Mouse (Mus musculus) T-helper 2 cell (primary cell): ENCODE measurements around the gene Gm5478.
"Not testable (repeated sequence)": the region's sequence is repeated elsewhere in the genome, so short reads cannot be mapped to it uniquely, and the experiment has no call there.

Experiments
- in situ Hi-C: fragments of 300-600 bp; cut with MboI, MseI; formaldehyde crosslinking; loops from one replicate; pipeline ENCODE4 v1.15.1; 2025; ENCODE audit warnings: high pct_unique_total_duplicates

Gm5478 gene

DNA sequence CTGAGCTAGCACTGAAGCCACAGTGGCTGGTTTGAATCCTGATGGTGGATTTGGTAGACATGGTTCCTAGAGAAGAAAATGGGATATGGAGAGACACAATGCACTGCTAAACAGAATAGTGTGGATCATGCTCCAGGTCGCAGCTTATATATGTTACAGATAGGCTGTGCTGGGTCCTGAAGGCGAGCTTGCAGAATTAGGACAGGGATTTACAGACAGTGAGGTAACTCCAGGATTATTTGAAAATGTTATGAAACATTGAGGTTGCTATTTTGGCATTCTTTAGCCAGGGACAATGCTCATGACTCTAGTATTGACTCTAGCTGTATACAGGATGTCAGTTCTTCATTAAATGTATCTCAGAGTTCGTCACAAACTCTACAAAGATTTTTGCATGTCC lies at the start of gene Gm5478:
Gm5478 (minus strand) TSS at position 101 of the 400 bp plus-strand sequence.
- in situ Hi-C loops = no loop called here

DNA sequence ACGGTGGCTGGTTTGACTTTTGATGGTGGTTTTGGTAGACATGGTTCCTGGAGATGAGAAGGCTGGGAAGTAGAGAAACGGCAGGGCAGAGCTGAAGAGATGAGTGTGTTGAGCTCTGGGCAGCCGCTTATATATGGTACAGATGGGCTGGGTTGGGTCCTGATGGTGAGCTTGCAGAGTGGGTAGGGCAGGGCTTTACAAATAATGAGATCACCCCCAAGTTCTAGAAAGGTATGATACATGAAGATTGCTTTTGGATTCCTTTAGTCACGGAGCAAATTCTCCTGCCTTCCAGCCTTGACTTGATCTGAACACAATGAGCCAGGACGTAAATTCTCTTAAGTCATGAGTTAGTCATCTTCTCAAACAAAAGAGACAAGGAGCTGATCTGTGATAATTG lies 47.0 kb upstream of the Gm5478 start, which contains the start of gene Krt6a:
Krt6a (minus strand) TSS at position 101 of the 400 bp plus-strand sequence.
- in situ Hi-C loops = no loop called here

DNA sequence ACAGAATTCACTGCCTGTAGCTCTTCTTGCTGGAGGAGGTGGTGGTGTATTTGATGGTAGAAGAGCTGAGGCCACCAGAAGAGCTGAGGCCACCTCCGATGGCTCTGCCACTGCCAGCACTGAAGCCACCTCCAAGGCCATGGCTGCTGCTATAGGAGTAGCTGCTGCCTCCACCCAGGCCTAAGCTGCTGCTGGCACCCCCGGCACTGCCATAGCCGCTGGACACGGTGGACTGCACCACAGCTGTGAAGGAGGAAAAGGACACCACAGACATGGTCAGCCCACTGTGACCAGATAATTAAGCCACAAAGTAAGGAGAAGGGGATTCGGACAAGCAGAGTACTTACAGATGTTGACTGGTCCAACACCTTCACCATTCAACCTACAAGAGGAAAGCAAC lies 43.3 kb upstream of the Gm5478 start:
- in situ Hi-C loops = not testable (repeated sequence)

DNA sequence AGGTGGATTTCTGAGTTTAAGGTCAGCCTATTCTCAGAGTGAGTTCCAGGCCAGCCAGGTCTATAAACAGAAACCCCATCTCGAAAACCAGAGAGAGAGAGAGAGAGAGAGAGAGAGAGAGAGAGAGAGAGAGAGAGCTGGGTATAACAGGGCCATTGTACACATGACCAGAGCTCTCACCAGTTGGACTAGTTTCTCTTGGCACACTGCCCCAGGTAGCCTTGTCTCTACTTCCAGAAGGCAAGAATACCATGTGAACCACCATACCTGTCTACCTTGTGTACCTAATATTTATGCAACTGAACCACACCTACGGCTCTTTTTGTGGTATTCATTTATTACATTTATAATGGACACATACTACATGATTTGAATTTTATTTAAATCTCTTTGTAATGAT lies 41.0 kb upstream of the Gm5478 start:
- in situ Hi-C loops = no loop called here

DNA sequence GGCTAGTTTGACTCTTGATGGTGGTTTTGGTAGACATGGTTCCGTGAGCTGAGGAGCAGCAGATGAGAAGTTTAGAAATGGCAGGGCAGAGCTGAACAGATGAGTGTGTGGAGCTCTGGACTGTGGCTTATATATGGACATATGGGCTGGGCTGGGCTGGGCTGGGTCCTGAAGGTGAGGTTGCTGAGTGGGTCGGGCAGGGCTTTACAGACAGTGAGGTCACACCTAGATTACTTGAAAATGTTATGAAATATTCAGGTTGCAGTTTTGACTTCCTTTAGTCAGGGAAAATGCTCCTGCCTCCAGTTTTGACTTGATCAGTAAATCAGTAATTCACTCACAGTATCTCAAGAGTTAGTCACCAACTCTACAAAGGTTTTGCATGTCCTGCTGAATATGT lies 33.0 kb upstream of the Gm5478 start, which contains the start of gene Krt6b:
Krt6b (minus strand) TSS at position 101 of the 400 bp plus-strand sequence.
- in situ Hi-C loops = no loop called here

DNA sequence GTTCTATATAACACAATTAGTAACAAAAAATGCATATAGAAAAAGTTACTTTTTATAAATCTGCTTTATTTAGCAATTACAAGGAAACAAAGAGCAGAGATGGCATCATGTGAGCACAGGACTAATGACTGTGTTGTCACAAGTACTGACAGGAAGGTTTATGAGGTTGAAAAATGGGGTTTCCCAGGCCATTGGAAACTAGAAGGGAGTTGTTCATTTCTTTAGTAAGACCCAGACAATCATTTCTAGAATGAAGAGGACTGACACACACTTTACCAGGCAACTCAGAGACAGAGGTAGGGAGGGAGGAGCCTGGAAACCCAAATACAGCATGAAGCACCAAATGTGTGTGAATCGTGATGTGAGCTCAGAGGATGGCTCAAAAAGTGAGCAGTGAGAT lies 28.8 kb upstream of the Gm5478 start:
- in situ Hi-C loops = no loop called here

DNA sequence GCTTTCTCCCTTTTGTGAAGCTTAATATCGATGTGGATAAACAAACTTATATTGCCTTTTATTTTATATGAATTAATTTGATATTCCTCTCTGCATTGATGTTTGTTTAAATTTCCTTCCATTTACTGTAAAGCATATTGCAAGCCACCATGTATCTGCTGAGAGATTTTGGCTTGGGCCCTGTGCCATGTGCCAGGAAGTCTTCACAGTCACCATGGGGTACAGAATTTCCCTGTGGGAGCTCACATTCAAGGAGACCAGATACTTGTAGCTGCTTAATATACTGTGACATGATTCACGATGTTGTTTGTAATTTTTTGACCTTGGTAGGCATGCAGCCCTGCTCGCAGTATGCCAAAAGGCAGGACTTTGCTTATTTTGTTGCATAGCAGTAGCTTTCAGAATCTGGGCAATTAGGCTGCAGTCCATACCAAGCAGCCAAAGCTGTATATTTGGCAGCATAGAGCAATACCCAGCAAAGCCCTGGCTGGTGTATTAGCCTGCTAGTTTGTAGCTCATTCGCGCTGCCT lies 5.6 kb upstream of the Gm5478 start:
- in situ Hi-C loops = no loop called here

DNA sequence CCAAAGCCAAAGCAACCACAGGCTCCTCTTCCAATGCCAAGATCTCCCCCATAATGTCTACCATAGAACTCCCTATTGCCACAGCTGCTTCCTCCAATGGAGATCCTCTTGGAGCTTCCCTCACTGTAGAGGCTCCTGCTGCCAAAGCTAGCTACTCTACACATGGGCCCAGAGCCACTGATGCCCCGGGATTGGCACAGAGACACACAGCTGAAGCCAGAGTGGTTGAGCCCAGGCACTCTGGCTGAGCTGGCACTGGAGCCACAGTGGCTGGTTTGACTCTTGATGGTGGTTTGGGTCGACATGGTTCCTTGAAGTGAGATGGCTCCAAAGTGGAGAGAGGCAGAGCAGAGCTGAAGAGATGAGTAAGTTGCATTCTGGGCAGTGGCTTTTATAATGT lies 19.3 kb downstream of the Gm5478 start, which contains the start of gene Gm5414:
Gm5414 (minus strand) TSS at position 305 of the 400 bp plus-strand sequence.
- in situ Hi-C loops = no loop called here

DNA sequence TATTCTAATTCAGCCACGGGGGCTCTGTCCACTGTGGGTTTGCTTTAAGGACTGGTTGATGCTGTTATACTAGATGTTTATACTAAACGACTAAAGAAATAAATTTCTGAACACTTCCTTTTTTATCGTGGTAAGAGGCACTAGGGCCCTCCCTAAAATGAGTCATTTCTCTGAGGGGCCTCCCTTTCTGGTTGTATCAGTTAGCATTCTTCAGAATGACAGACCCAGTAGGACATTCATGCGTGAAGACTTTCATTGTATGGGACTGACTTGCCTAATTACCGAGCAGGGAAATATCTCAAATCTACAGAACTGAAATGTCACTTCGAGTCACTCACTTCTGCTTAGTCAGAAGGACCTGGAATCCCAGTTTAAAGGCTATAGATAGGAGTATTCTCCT lies 48.1 kb downstream of the Gm5478 start:
- in situ Hi-C loops = no loop called here
